Mouse (Mus musculus): Measurements from ENCODE around the gene Gapdhs.

GRCm38 (mm10) chr7:30729396-30730063 is 14.0 kb downstream of the Gapdhs start, which contains the start of gene Tmem147:
- TF ChIP-seq CTCF (IDR thresholded peaks at IDR 0.05; ENCODE audit: extremely low read depth, insufficient read depth, low read length) (no peak), POLR2A (IDR thresholded peaks at IDR 0.05; ENCODE audit: extremely low read depth, insufficient read depth, low read length) (peak; percentile 76; the same call in 1 of the 2 replicates)

Data from cortical plate, adult 2 months (tissue).